Mouse (Mus musculus) adrenal gland, postnatal 10 days (tissue): ENCODE results near the gene Nop56. TPM values are rescaled to one million over a fixed set of nuclear protein-coding genes. Genes with fewer than 3 reads are reported as not detected.

Experiments used
- DNase-seq: peaks from one replicate; pipeline ENCODE4 v3.0.0; 2021; ENCODE audit warnings: mixed read lengths
- long read RNA-seq, 2 experiments: library from polyadenylated mRNA; stranded (forward); transcript quantifications; one replicate each; pipeline ENCODE4 v2.0.0; 2021
- total RNA-seq, 2 experiments: library from RNA; stranded (reverse); gene quantifications; 2 replicates each; pipeline ENCODE4 v1.2.3; 2021

Nop56 gene
- total RNA-seq, result 10 to 100 TPM; 94.0 to 94.6 TPM
- long read RNA-seq, experiment 1, transcript Nop56-202 (12 exons, 1,877 nt), result major isoform, 59 of 84 reads
- long read RNA-seq, experiment 1, partial matches to known transcripts, result 11 of 84 reads
- long read RNA-seq, experiment 1, other reads (novel, unspliced or antisense), result 12 of 84 reads
- long read RNA-seq, experiment 2, transcript Nop56-202 (12 exons, 1,877 nt), result major isoform, 19 of 43 reads
- long read RNA-seq, experiment 2, partial matches to known transcripts, result 5 of 43 reads
- long read RNA-seq, experiment 2, other reads (novel, unspliced or antisense), result 18 of 43 reads

GRCm38 (mm10) chr2:130274149-130274861, at the start of gene Nop56:
Gene Nop56, plus strand, starts transcription at chr2:130274430.
- peak; percentile 99 for DNase-seq

GRCm38 (mm10) chr2:130246912-130247311, 27.3 kb upstream of the Nop56 start:
- DNase-seq, result peak; percentile 38

GRCm38 (mm10) chr2:130248226-130248625, 26.0 kb upstream of the Nop56 start:
- DNase-seq, result no peak

GRCm38 (mm10) chr2:130256762-130257161, 17.5 kb upstream of the Nop56 start:
- DNase-seq, result no peak

- no peak for DNase-seq
Measured at GRCm38 (mm10) chr2:130260822-130261221, 13.4 kb upstream of the Nop56 start.

- DNase-seq, result no peak
Measured at GRCm38 (mm10) chr2:130261914-130262313, 12.3 kb upstream of the Nop56 start.

- DNase-seq, result no peak
Measured at GRCm38 (mm10) chr2:130262398-130262797, 11.8 kb upstream of the Nop56 start.

- no peak for DNase-seq
Measured at GRCm38 (mm10) chr2:130265520-130265919, 8.7 kb upstream of the Nop56 start.

GRCm38 (mm10) chr2:130268074-130268473, 6.2 kb upstream of the Nop56 start:
- no peak for DNase-seq

- DNase-seq, result no peak
Measured at GRCm38 (mm10) chr2:130273732-130274131, 498 bp upstream of the Nop56 start.

- DNase-seq, result no peak
Measured at GRCm38 (mm10) chr2:130274862-130275261, 632 bp downstream of the Nop56 start.

GRCm38 (mm10) chr2:130275649-130276048, 1.4 kb downstream of the Nop56 start:
- peak; percentile 76 for DNase-seq

GRCm38 (mm10) chr2:130279600-130280091, 5.4 kb downstream of the Nop56 start:
- no peak for DNase-seq

- DNase-seq, result no peak
Measured at GRCm38 (mm10) chr2:130280224-130280623, 6.0 kb downstream of the Nop56 start.

GRCm38 (mm10) chr2:130280818-130281217, 6.6 kb downstream of the Nop56 start:
- no peak for DNase-seq

GRCm38 (mm10) chr2:130283854-130284654, 9.8 kb downstream of the Nop56 start, which contains the start of gene Idh3b:
Gene Idh3b, minus strand, starts transcription at chr2:130284547.
- DNase-seq, result peak; percentile 96

- no peak for DNase-seq
Measured at GRCm38 (mm10) chr2:130289086-130289485, 14.9 kb downstream of the Nop56 start.

- DNase-seq, result peak; percentile 72
Measured at GRCm38 (mm10) chr2:130291434-130291833, 17.2 kb downstream of the Nop56 start.

- DNase-seq, result no peak
Measured at GRCm38 (mm10) chr2:130293009-130293408, 18.8 kb downstream of the Nop56 start.

GRCm38 (mm10) chr2:130293486-130293885, 19.3 kb downstream of the Nop56 start:
- no peak for DNase-seq

- DNase-seq, result no peak
Measured at GRCm38 (mm10) chr2:130294218-130294935, 20.1 kb downstream of the Nop56 start.

- peak; percentile 78 for DNase-seq
Measured at GRCm38 (mm10) chr2:130294936-130295277, 20.7 kb downstream of the Nop56 start, which contains the start of gene Ebf4. Gene Ebf4, plus strand, starts transcription at chr2:130295169.
